Mouse (Mus musculus) midbrain, embryonic 14.5 days (tissue): ENCODE data around the gene Gatm. TPM values are rescaled to one million over a fixed set of nuclear protein-coding genes. Genes with fewer than 3 reads are reported as not detected.

Experiments
- ATAC-seq: fragments of 200-750 bp; cut with Nextera tagmentation; 2 replicates; pipeline ENCODE4 v1.8.0; 2017; ENCODE audit warnings: moderate number of reproducible peaks, moderate library complexity; ENCODE audit not compliant: low FRiP score, low TSS enrichment
- DNase-seq: peaks from one replicate; pipeline ENCODE4 v3.0.0-alpha.2; 2015
- H3K27ac ChIP-seq: fragments of 300-500 bp; sonication (generic); replicated peaks from 2 replicates; pipeline ENCODE4 v1.5.1; 2014; ENCODE audit warnings: mild to moderate bottlenecking, low read depth, low read length, moderate library complexity
- H3K27me3 ChIP-seq: fragments of 300-500 bp; sonication (generic); 2 replicates; pipeline ENCODE4 v1.6.1; 2014; ENCODE audit warnings: low read length, control low read depth, mixed read lengths; ENCODE audit not compliant: control insufficient read depth, insufficient read depth
- H3K36me3 ChIP-seq: fragments of 300-500 bp; sonication (generic); 2 replicates; pipeline ENCODE4 v1.6.1; 2014; ENCODE audit warnings: low read length, control low read depth; ENCODE audit not compliant: control insufficient read depth, insufficient read depth
- H3K4me1 ChIP-seq: fragments of 300-500 bp; sonication (generic); 2 replicates; pipeline ENCODE4 v1.6.1; 2014; ENCODE audit warnings: mild to moderate bottlenecking, antibody characterized with exemption, low read length, control low read depth; ENCODE audit not compliant: control insufficient read depth, insufficient read depth
- H3K4me2 ChIP-seq: fragments of 300-500 bp; sonication (generic); 2 replicates; pipeline ENCODE4 v1.6.1; 2014; ENCODE audit warnings: mild to moderate bottlenecking, low read length, moderate library complexity
- H3K4me3 ChIP-seq: fragments of 300-500 bp; sonication (generic); replicated peaks from 2 replicates; pipeline ENCODE4 v1.5.1; 2014; ENCODE audit warnings: low read depth, low read length
- H3K9ac ChIP-seq: fragments of 300-500 bp; sonication (generic); replicated peaks from 2 replicates; pipeline ENCODE4 v1.6.1; 2014; ENCODE audit warnings: mild to moderate bottlenecking, low read length, moderate library complexity
- H3K9me3 ChIP-seq: fragments of 300-500 bp; sonication (generic); 2 replicates; pipeline ENCODE4 v1.6.1; 2016; ENCODE audit warnings: low read length, control low read depth, mixed read lengths; ENCODE audit not compliant: control insufficient read depth
- WGBS: fragments of 180-500 bp; shearing (Covaris S2); extraction: QIAGEN DNeasy Blood & Tissue Kit; methylation state at CpG from one replicate; pipeline ENCODE4 v1.1.7; 2014; 5-methylcytosine and 5-hydroxymethylcytosine counted together
- polyA plus RNA-seq: library from polyadenylated mRNA; unstranded; fragments of >200 nt; fragmentation: Nextera tagmentation; extraction: Ambion mirVana; gene quantifications from 2 replicates; pipeline ENCODE4 v1.2.1, GENCODE M21; 2014

Gene Gatm
- polyA plus RNA-seq, 1 experiment from 2014 or later = 39.6 TPM

GRCm38 (mm10) chr2:122637526-122637997, 26.5 kb upstream of the Gatm start:
- peak overlapping the region; percentile 39; the same call in 1 of the 2 replicates for H3K9ac ChIP-seq
- no peaks in the 10 kb centered on the region; the same call in none of the 2 replicates for H3K4me1 ChIP-seq
- 1% methylated on average over 36 of the region's 36 CpGs for WGBS
- no peaks in the 10 kb centered on the region for H3K9me3 ChIP-seq
- peak overlapping the region; percentile 69 for H3K4me2 ChIP-seq
- peaks cover 9% of the 10 kb centered on the region; the same call in 1 of the 2 replicates for H3K27me3 ChIP-seq
- ATAC-seq = peak; percentile 50; the same call in 1 of the 2 replicates
- DNase-seq = peak; percentile 86
- peak overlapping the region; percentile 38 for H3K4me3 ChIP-seq
- H3K27ac ChIP-seq = no peak overlapping the region
- H3K36me3 ChIP-seq = peaks cover 17% of the 10 kb centered on the region

- DNase-seq = no peak
- Histone ChIP-seq H3K36me3 (peaks cover 18% of the 10 kb centered on the region), H3K4me3 (peak within 1 kb of the TSS; percentile 38), H3K4me1 (peaks cover 8% of the 10 kb centered on the region), H3K9ac (peak within 1 kb of the TSS; percentile 39; the same call in 1 of the 2 replicates), H3K27ac (no peak within 1 kb of the TSS), H3K4me2 (peak within 1 kb of the TSS; percentile 69), H3K9me3 (no peaks in the 10 kb centered on the region), H3K27me3 (peaks cover 9% of the 10 kb centered on the region; the same call in 1 of the 2 replicates)
- no peak for ATAC-seq
- 74% methylated on average over 3 of the region's 3 CpGs for WGBS
These were observed 25.6 kb upstream of the Gatm start, which contains the start of gene AA467197 for GRCm38 (mm10) chr2:122636686-122637085. AA467197 (plus strand) TSS chr2:122636986.

- peaks cover 18% of the 10 kb centered on the region for H3K36me3 ChIP-seq
- no peaks in the 10 kb centered on the region for H3K27me3 ChIP-seq
- no peaks in the 10 kb centered on the region for H3K9me3 ChIP-seq
- peaks cover 11% of the 10 kb centered on the region for H3K4me1 ChIP-seq
- H3K4me2 ChIP-seq = peak overlapping the region; percentile 97
- peak overlapping the region; percentile 99 for H3K4me3 ChIP-seq
- under 1% methylated on average over 53 of the region's 53 CpGs for WGBS
- peak overlapping the region; percentile 84 for H3K27ac ChIP-seq
- peak overlapping the region; percentile 91 for H3K9ac ChIP-seq
- ATAC-seq (peak; percentile 41), DNase-seq (peak; percentile 48)
These were observed 20.2 kb upstream of the Gatm start for GRCm38 (mm10) chr2:122631226-122631801.

GRCm38 (mm10) chr2:122630465-122631225, 19.5 kb upstream of the Gatm start:
- Histone ChIP-seq H3K27ac (peak overlapping the region; percentile 84), H3K4me1 (peaks cover 11% of the 10 kb centered on the region), H3K36me3 (peaks cover 18% of the 10 kb centered on the region), H3K9ac (peak overlapping the region; percentile 91), H3K9me3 (no peaks in the 10 kb centered on the region), H3K4me3 (peak overlapping the region; percentile 99), H3K27me3 (no peaks in the 10 kb centered on the region), H3K4me2 (peak overlapping the region; percentile 97)
- WGBS = under 1% methylated on average over 75 of the region's 75 CpGs
- ATAC-seq (peak; percentile 85), DNase-seq (peak; percentile 96)

GRCm38 (mm10) chr2:122629871-122630270, 18.8 kb upstream of the Gatm start:
- Histone ChIP-seq H3K4me1 (peaks cover 11% of the 10 kb centered on the region), H3K4me2 (peak overlapping the region; percentile 97), H3K9ac (no peak overlapping the region; the same call in 1 of the 2 replicates), H3K27ac (no peak overlapping the region), H3K4me3 (peak overlapping the region; percentile 99; the same call in 1 of the 2 replicates), H3K9me3 (no peaks in the 10 kb centered on the region), H3K36me3 (peaks cover 18% of the 10 kb centered on the region), H3K27me3 (no peaks in the 10 kb centered on the region)
- no peak for DNase-seq
- WGBS = 64% methylated on average over 6 of the region's 6 CpGs
- no peak for ATAC-seq

- ATAC-seq (no peak), DNase-seq (peak; percentile 95)
- peaks cover 11% of the 10 kb centered on the region for H3K4me1 ChIP-seq
- no peak overlapping the region for H3K27ac ChIP-seq
- H3K4me2 ChIP-seq = peak overlapping the region; percentile 21
- no peak overlapping the region for H3K9ac ChIP-seq
- no peaks in the 10 kb centered on the region for H3K27me3 ChIP-seq
- no peak overlapping the region for H3K4me3 ChIP-seq
- WGBS = under 1% methylated on average over 7 of the region's 7 CpGs
- H3K36me3 ChIP-seq = peaks cover 15% of the 10 kb centered on the region
- no peaks in the 10 kb centered on the region for H3K9me3 ChIP-seq
These were observed 17.9 kb upstream of the Gatm start for GRCm38 (mm10) chr2:122628976-122629375.

GRCm38 (mm10) chr2:122625930-122626329, 14.8 kb upstream of the Gatm start:
- H3K9ac ChIP-seq = no peak overlapping the region
- no peak for ATAC-seq
- 69% methylated on average over 7 of the region's 7 CpGs for WGBS

GRCm38 (mm10) chr2:122621337-122622110, 10.4 kb upstream of the Gatm start:
- Histone ChIP-seq H3K27me3 (no peaks in the 10 kb centered on the region), H3K36me3 (no peaks in the 10 kb centered on the region), H3K9me3 (no peaks in the 10 kb centered on the region), H3K4me3 (no peak overlapping the region), H3K4me2 (no peak overlapping the region), H3K27ac (no peak overlapping the region), H3K9ac (no peak overlapping the region), H3K4me1 (0 out of 2 replicates have a peak, but pooled peaks cover 3% of the 10 kb centered on the region)
- no peak for DNase-seq
- WGBS = 85% methylated on average over 9 of the region's 9 CpGs
- no peak for ATAC-seq

More at GRCm38 (mm10) chr2:122625930-122626329, 14.8 kb upstream of the Gatm start:
- Histone ChIP-seq H3K27me3 (no peaks in the 10 kb centered on the region), H3K27ac (no peak overlapping the region), H3K36me3 (no peaks in the 10 kb centered on the region), H3K4me1 (no peaks in the 10 kb centered on the region), H3K9me3 (no peaks in the 10 kb centered on the region), H3K4me3 (no peak overlapping the region), H3K4me2 (no peak overlapping the region)
- DNase-seq = no peak
